Mouse (Mus musculus) CH12.LX (cell line): Measurements from ENCODE around the gene Rnf145.

Experiments
- CTCF ChIP-seq, 2 experiments: IDR thresholded peaks in 1 of 2; conservative IDR thresholded peaks in 1 of 2; 2 replicates each; pipeline ENCODE4 v1.5.1; 2011 to 2012; ENCODE audit warnings: low read depth in 2 of 2, low read length in 2 of 2, improper control_type of control experiment in 1 of 2, inconsistent platforms in 1 of 2, mild to moderate bottlenecking in 1 of 2, moderate library complexity in 1 of 2
- E2F4 ChIP-seq: IDR thresholded peaks from 2 replicates; pipeline ENCODE4 v1.6.1; 2011; ENCODE audit warnings: low read depth, low read length, improper control_type of control experiment; ENCODE audit not compliant: insufficient replicate concordance
- EP300 ChIP-seq: IDR thresholded peaks from 2 replicates; pipeline ENCODE4 v1.6.1; 2011; ENCODE audit warnings: low read length, improper control_type of control experiment
- HCFC1 ChIP-seq: IDR thresholded peaks from 2 replicates; pipeline ENCODE4 v1.6.1; 2012; ENCODE audit warnings: low read depth, mild to moderate bottlenecking, inconsistent platforms, low read length, improper control_type of control experiment
- MXI1 ChIP-seq: IDR thresholded peaks from 2 replicates; pipeline ENCODE4 v1.6.1; 2011; ENCODE audit warnings: mild to moderate bottlenecking, low read depth, low read length, improper control_type of control experiment
- POLR2A ChIP-seq: IDR thresholded peaks from 2 replicates; pipeline ENCODE4 v1.6.1; 2011; ENCODE audit warnings: low read depth, mild to moderate bottlenecking, improper control_type of control experiment, low read length
- ZC3H11A ChIP-seq: IDR thresholded peaks from 2 replicates; pipeline ENCODE4 v1.6.1; 2012; ENCODE audit warnings: low read depth, mild to moderate bottlenecking, inconsistent platforms, low read length, improper control_type of control experiment

- TF ChIP-seq E2F4 (no peak), CTCF (conservative IDR thresholded peaks at IDR 0.05 in 1 of 2, IDR thresholded peaks at IDR 0.05 in 1 of 2; ENCODE audit: low read depth in 2 of 2, low read length in 2 of 2) (no peak), POLR2A (no peak), EP300 (no peak), HCFC1 (no peak), MXI1 (no peak), ZC3H11A (no peak)
Observed at GRCm38 (mm10) chr11:44530382-44530781, 11.6 kb downstream of the Rnf145 start.
